In the genomic region with DNA sequence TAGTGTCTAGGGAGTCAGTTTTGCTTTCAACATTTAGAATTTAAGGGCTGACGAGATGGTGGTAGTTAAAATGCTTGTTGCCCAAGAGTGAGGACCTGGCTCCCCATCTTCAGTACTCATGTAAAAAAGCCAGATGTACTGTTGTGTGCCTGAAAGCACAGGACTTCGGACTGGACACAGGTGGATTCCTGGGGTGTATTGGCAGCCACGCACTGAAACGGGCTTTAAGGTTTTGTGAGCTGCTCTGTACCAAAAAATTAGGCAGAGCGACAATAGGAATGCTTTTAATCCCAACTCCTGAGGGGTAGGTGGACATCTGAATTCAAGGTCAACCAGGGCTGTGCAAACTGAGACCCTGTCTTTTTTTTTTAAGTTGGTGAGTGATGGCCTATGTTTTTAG, we compare ENCODE assay signal across 9 mouse cellular contexts. TPM values are rescaled to one million over a fixed set of nuclear protein-coding genes. Genes with fewer than 3 reads are reported as not detected.
DNase-seq lines count a peak whose midpoint lies in the region; ATAC-seq and TF ChIP-seq lines count a peak whose summit lies in the region.
"Had no signal": no experiment of that assay in that cellular context is flagged by ENCODE, and none has a peak within 500 bp of the region (broad histone marks: within the 10 kb centered on the region; RNA-seq: fewer than 3 reads in every experiment).

No protein-coding gene starts in this region.

- intact Hi-C loops in left cerebral cortex, postnatal 25 days (cut with DNase I), result no loop called here

- H3K9me3 ChIP-seq in hindbrain, embryonic 14.5 days (ENCODE audit: control insufficient read depth, low read length), result no peaks in the 10 kb centered on the region
- no peaks in the 10 kb centered on the region for H3K9me3 ChIP-seq in midbrain, embryonic 14.5 days (ENCODE audit: control insufficient read depth, low read length)

- peaks cover 7% of the 10 kb centered on the region for H3K36me3 ChIP-seq in hindbrain, embryonic 14.5 days (replicated peaks; ENCODE audit: control insufficient read depth, insufficient read depth)
- H3K36me3 ChIP-seq in midbrain, embryonic 14.5 days (ENCODE audit: control insufficient read depth, insufficient read depth, low read length), result peaks cover 11% of the 10 kb centered on the region

- no peak for TF ChIP-seq POLR2A in cortical plate, adult 2 months (IDR thresholded peaks at IDR 0.05; ENCODE audit: extremely low read depth, insufficient read depth, low read length)

- WGBS in hindbrain, embryonic 14.5 days, result 90% methylated on average over 5 of the region's 5 CpGs
- WGBS in midbrain, embryonic 14.5 days, result 89% methylated on average over 5 of the region's 5 CpGs

- no peaks in the 10 kb centered on the region for H3K27me3 ChIP-seq in hindbrain, embryonic 14.5 days (ENCODE audit: control insufficient read depth, insufficient read depth, low read length)
- no peaks in the 10 kb centered on the region for H3K27me3 ChIP-seq in midbrain, embryonic 14.5 days (ENCODE audit: control insufficient read depth, insufficient read depth, low read length)

- DNase-seq in kidney, adult 11 months, result peak; percentile 16
- DNase-seq in kidney, postnatal 14 days, result no peak
- DNase-seq in hindbrain, embryonic 14.5 days (ENCODE audit: low spot score), result no peak
- DNase-seq in midbrain, embryonic 14.5 days, result no peak
- no peak for DNase-seq in left cerebral cortex, postnatal 25 days (ENCODE audit: low spot score in 2 of 2)
- no peak for DNase-seq in spleen, postnatal 4 days (ENCODE audit: low spot score in 2 of 2)
- no peak for DNase-seq in lung, postnatal 4 days

- peak overlapping the region; percentile 96 for H3K4me2 ChIP-seq in hindbrain, embryonic 14.5 days (replicated peaks)
- H3K4me2 ChIP-seq in midbrain, embryonic 14.5 days (ENCODE audit: low read length), result peak overlapping the region; percentile 92

- H3K27ac ChIP-seq in cortical plate, adult 2 months (ENCODE audit: insufficient read depth, low read length), result no peak overlapping the region
- H3K27ac ChIP-seq in hindbrain, embryonic 14.5 days, result no peak overlapping the region
- no peak overlapping the region for H3K27ac ChIP-seq in midbrain, embryonic 14.5 days (replicated peaks; ENCODE audit: low read depth, low read length)
- H3K27ac ChIP-seq: macrophage had no signal

- no peak for TF ChIP-seq CTCF in cortical plate, adult 2 months (IDR thresholded peaks at IDR 0.05; ENCODE audit: extremely low read depth, insufficient read depth, low read length)

- peaks cover 10% of the 10 kb centered on the region for H3K4me1 ChIP-seq in cortical plate, adult 2 months (ENCODE audit: control insufficient read depth, insufficient read depth, low read length)
- peaks cover 29% of the 10 kb centered on the region for H3K4me1 ChIP-seq in hindbrain, embryonic 14.5 days (replicated peaks; ENCODE audit: control insufficient read depth, insufficient read depth, low read length)
- H3K4me1 ChIP-seq in midbrain, embryonic 14.5 days (ENCODE audit: control insufficient read depth, insufficient read depth, low read length), result peaks cover 27% of the 10 kb centered on the region

- peak overlapping the region; percentile 98 for H3K9ac ChIP-seq in hindbrain, embryonic 14.5 days
- H3K9ac ChIP-seq in midbrain, embryonic 14.5 days (replicated peaks; ENCODE audit: low read length), result peak overlapping the region; percentile 90

- H3K4me3 ChIP-seq in cortical plate, adult 2 months (ENCODE audit: insufficient read depth, low read length), result peak overlapping the region; percentile 65; the same call in 1 of the 2 replicates
- H3K4me3 ChIP-seq in hindbrain, embryonic 14.5 days (replicated peaks; ENCODE audit: low read length), result peak overlapping the region; percentile 99
- peak overlapping the region; percentile 97 for H3K4me3 ChIP-seq in midbrain, embryonic 14.5 days (replicated peaks; ENCODE audit: low read depth, low read length)

- ATAC-seq in hindbrain, embryonic 14.5 days (ENCODE audit: low FRiP score), result no peak
- ATAC-seq in midbrain, embryonic 14.5 days (ENCODE audit: low FRiP score, low TSS enrichment), result no peak

RNA-seq across cellular contexts. Expression of gene Sugp1, which starts 1.4 kb away (rescaled TPM):
- polyA plus RNA-seq in cortical plate, adult 2 months (2012; rRNA removed), result 34.5 and 37.4 TPM in 2 replicates
- 40.3 and 44.8 TPM in 2 replicates for polyA plus RNA-seq in hindbrain, embryonic 14.5 days (2014; fragmentation: Nextera tagmentation; extraction: Ambion mirVana)
- 49.2 and 52.7 TPM in 2 replicates for polyA plus RNA-seq in midbrain, embryonic 14.5 days (2014; fragmentation: Nextera tagmentation; extraction: Ambion mirVana)
- 10 to 100 TPM; 46.5 to 47.5 TPM for total RNA-seq in left cerebral cortex, postnatal 25 days (2021)

RNA-seq across cellular contexts. Expression of gene Mau2, which starts 1.5 kb away (rescaled TPM):
- 80.5 and 86.1 TPM in 2 replicates for polyA plus RNA-seq in cortical plate, adult 2 months (2012; rRNA removed)
- 69.3 and 69.4 TPM in 2 replicates for polyA plus RNA-seq in hindbrain, embryonic 14.5 days (2014; fragmentation: Nextera tagmentation; extraction: Ambion mirVana)
- 65.2 and 76.3 TPM in 2 replicates for polyA plus RNA-seq in midbrain, embryonic 14.5 days (2014; fragmentation: Nextera tagmentation; extraction: Ambion mirVana)
- 10 to 100 TPM; 78.9 to 80.3 TPM for total RNA-seq in left cerebral cortex, postnatal 25 days (2021)

RNA-seq across cellular contexts. Expression of gene Tm6sf2, which starts 28.7 kb away (rescaled TPM):
- 4.8 and 6.4 TPM in 2 replicates for polyA plus RNA-seq in cortical plate, adult 2 months (2012; rRNA removed)
- 1.0 and 1.9 TPM in 2 replicates for polyA plus RNA-seq in hindbrain, embryonic 14.5 days (2014; fragmentation: Nextera tagmentation; extraction: Ambion mirVana)
- polyA plus RNA-seq in midbrain, embryonic 14.5 days (2014; fragmentation: Nextera tagmentation; extraction: Ambion mirVana), result 2.0 and 2.1 TPM in 2 replicates
- 1 to 10 TPM; 3.0 to 3.4 TPM for total RNA-seq in left cerebral cortex, postnatal 25 days (2021)

RNA-seq across cellular contexts. Expression of gene Hapln4, which starts 39.3 kb away (rescaled TPM):
- 65.4 and 69.9 TPM in 2 replicates for polyA plus RNA-seq in cortical plate, adult 2 months (2012; rRNA removed)
- polyA plus RNA-seq in hindbrain, embryonic 14.5 days (2014; fragmentation: Nextera tagmentation; extraction: Ambion mirVana), result 0.80 and 1.1 TPM in 2 replicates
- 1.2 and 1.3 TPM in 2 replicates for polyA plus RNA-seq in midbrain, embryonic 14.5 days (2014; fragmentation: Nextera tagmentation; extraction: Ambion mirVana)
- total RNA-seq in left cerebral cortex, postnatal 25 days (2021), result 10 to 100 TPM; 62.6 to 71.8 TPM

RNA-seq across cellular contexts. Expression of gene Gatad2a, which starts 47.8 kb away (rescaled TPM):
- 21.1 and 24.3 TPM in 2 replicates for polyA plus RNA-seq in cortical plate, adult 2 months (2012; rRNA removed)
- 26.4 and 26.5 TPM in 2 replicates for polyA plus RNA-seq in hindbrain, embryonic 14.5 days (2014; fragmentation: Nextera tagmentation; extraction: Ambion mirVana)
- 22.6 and 28.1 TPM in 2 replicates for polyA plus RNA-seq in midbrain, embryonic 14.5 days (2014; fragmentation: Nextera tagmentation; extraction: Ambion mirVana)
- total RNA-seq in left cerebral cortex, postnatal 25 days (2021), result 10 to 100 TPM; 24.0 to 27.9 TPM
